Mouse (Mus musculus): ENCODE measurements around the gene Ubash3b. TPM values are rescaled to one million over a fixed set of nuclear protein-coding genes. Genes with fewer than 3 reads are reported as not detected.

Ubash3b gene
- total RNA-seq, 2 experiments from 2014 or later, result 5.3 to 9.9 TPM

DNA sequence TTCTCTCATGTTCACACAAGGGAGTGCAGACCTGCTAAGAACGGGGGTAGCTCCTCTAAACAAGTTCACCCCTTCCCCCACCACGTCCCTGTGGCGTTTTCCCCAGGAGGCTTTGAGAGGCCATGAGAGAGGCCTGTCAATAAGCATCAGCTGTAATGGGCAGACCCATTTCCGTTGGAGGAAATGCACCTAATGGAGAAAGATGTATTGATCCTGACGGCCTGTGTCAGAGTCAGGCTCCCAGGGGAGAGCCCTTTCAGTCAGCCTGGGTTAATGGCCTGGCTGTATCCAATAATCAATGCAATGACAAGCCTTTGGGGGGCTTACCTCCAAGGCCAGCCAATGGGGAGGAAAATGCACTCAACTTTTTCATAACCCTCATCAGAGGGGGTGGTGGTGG, 100.1 kb downstream of the Ubash3b start:
- ATAC-seq (replicated peaks; ENCODE audit: poor library complexity), result no peak

DNA sequence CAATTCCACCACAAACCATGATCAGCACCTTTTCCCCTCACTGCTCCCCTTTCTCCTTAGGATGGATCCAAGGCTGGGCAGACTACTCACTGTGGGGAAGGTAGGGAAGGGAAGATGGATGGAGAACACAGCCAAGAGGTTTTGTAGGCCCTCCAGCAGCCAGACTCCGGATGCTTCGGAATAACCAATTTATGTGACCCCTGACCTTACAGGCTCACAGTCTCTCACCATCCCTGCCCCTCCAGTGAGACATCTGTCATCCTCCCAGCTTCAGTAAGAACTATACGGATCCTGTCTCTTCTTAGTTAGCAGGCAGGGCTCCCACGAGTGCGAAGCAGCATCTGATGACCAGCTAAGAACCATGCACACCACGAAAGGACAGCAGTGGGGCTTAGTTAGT, 100.9 kb downstream of the Ubash3b start:
- ATAC-seq (replicated peaks; ENCODE audit: poor library complexity), result no peak

DNA sequence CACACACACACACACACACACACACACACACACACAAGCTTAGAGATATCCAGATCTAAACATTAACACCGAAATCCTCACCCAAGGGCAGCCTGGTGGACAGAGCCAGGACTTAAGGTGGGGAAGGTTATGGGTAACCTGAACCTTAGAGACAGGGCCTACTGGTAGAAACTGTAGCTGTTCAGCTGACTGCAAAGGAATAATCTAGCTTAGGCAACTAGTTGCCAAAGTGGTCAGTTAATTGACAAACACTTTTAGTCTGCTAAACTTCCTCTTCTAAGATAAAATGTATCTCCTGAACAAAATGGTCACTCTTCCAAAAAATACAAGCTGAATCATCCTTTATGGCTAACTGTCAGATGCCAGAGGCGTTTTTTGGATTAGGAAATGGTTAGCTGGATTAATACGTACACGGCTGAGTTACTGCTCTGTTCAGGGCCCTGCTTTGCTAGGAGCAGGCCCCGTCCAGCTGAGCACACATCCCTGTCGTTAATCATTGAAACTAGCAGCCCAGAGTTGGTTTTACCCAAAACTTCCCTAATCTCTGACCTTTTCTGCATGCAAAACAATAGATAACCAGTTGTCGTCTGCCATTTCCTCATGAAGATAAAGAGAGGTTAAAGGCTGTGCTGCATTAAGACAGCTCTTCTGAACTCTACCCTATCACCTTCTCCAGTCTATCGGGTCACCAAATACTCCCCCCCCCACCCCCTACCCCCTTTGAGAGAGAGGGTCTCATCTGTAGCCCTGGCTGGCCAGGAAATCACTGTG, 102.5 kb downstream of the Ubash3b start:
- peak; percentile 86 for ATAC-seq (replicated peaks; ENCODE audit: poor library complexity)

DNA sequence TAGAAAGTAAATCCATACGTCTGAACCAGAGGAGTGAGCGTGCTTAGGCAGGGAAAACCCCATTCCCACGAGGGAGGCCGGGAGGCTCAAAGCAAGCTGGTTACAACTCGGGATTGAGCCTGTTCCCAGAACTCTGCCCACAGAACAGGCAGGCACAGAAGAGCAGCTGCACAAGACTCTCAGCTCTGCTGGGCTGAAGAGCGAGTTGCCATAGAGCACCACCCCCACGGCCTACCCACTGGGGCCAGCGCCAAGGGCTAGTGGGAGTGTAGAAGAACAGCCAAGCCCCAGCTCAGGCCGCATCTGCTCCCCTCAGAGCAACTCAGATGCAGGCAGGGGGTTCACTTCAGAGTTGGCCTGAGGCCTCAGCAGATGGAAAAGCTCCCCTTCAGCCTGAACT, 107.3 kb downstream of the Ubash3b start:
- ATAC-seq (replicated peaks; ENCODE audit: poor library complexity), result no peak

DNA sequence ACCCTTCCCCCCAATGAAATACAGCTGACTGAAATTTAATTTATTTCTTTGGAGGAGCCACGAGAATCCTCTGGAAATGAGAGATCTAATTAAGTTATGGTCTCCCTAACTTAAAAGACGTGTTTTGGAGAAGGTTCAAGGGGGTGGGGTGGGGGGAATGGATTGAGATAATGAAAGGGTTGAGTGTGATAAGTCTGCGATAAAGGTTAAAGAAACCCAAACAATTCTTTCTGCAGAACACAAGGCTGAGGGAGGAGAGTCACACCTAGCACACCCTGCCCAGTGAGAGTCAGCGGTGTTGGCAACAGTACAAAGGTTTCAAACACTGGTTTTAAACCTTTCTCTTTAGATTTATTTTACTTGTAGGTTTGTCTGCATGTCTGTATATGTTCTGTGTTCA, 108.0 kb downstream of the Ubash3b start:
- ATAC-seq (replicated peaks; ENCODE audit: poor library complexity), result no peak

DNA sequence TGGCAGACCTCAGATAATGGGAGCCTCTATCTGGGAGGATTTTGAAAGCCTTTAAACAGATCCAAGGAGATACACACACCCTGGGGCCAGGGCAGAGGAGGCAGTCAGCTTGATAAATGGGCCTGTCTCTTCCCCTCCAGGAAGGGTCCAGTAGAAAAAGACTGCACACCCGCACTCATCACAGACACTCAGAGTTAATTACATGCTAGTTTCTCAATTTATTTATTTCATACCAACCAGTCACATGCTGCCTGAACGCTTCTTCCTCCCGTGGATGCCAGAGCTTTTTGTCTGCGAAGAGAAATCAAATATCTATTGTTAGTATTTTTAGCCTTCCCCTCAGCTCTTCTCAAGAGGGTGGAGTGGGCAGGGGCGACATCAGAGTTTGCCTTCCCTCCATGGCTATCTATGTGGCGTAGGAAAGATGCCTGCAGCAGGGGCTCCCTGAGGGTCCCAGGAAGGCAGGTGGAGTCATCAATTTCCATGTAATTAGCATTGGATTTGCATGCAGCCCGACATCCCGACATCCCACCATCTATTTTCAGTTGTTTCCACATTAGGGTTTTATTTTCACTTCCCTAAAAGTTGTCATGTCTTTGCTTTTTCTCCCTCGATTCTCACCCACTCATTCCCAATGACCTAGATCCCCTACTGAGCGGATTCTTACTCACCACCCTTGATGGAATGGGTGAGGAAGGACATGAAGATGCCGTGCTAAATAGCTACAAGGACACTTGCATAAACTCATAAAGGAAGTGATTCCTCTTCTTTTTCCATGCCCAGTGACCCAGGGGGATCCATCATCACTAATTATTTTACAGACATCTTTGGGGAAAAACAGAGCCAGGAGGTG, 110.2 kb downstream of the Ubash3b start:
- no peak; the same call in 1 of the 2 replicates for ATAC-seq (replicated peaks; ENCODE audit: poor library complexity)

DNA sequence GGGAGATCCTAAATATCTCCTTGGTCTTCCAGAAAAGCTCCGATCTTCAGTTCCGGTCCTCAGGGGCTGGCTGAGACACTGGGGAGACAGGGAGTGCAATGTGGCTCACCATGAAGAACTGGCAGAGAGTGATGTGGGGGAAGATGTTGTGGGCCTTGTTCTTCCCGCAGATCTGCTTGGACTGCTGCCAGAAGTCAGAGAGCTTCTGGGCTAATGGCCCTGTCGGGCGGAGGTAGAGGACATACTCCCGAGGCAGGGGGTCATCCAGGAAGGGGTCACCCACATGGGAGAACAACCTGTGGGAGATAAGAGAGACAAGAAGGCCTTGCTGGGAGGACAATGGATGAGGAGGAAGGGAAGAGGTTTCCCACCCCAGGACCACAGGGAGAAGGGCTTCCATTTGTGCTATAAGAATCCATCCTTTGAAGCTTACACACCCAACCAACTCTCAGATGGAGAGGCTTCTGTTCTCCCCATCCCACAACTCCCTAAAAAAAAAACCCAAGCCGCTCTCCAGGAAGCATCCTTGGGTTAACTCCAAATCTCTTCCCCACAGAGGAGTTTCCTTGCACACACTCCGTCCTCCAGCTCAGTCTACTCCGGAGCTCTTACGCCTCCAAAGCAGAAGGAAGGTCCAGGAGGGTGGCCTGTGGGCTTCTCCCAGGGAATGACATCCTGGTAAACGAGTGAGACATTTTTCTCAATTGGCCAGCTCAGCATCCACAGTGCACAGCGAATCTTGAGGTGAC, 111.0 kb downstream of the Ubash3b start:
- no peak for ATAC-seq (replicated peaks; ENCODE audit: poor library complexity)

DNA sequence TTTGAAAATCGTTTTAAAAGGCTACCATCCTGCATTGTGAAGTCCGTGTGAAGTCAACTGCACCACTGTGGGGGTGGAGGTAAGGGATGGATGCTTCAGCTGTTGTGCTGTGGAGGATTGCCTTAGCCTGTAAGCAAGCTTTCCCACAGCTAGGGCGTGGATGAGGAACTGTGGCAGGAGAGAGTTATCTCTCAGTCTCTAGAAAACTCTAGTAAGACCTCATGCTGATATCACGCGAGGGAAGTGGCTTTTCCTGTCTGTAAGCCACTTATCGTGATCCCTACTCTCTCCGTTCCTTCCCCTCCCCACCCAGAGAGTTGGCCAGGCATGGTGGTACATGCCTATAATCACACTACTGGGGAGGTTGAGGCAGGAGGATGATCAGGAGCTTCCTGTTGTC, 112.2 kb downstream of the Ubash3b start:
- peak; percentile 30; the same call in 1 of the 2 replicates for ATAC-seq (replicated peaks; ENCODE audit: poor library complexity)

DNA sequence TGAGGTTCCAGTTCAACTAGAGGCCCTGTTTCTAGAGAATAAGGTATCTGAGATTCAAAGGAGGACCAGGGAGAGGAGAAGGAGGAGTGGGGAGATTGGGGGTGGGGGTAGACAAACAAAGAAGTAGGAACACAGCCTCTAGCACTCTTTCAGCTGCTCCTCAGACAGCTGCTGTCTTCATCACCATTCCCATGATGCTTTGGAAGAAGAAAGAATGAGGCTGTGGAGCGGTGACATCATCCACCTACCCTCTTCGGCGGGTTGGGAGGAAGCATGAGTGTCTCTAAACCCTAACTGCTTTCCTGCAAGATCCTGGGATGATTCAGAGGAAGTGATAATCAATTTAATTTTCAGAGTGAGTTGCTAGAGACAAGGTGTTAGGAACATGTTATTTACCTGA, 112.7 kb downstream of the Ubash3b start:
- no peak for ATAC-seq (replicated peaks; ENCODE audit: poor library complexity)

DNA sequence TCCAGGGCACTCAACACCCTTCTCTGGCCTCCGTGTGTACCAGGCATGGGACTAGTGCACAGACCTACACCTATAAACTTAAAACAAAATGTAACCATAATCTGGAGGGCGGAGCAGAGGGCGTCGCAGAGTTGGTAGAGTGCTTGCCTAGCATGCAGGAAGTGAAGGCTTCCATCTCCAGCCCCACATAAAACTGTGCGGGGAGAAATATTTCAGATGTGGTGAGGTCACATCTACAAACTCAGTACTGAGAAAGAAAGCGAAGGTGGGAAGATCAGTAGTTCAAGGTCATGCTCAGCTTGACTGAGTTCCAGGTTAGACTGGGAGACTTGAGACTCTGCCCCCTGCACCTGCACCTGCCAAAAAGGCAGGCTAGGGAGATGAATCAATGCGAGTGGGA, 113.3 kb downstream of the Ubash3b start:
- no peak for ATAC-seq (replicated peaks; ENCODE audit: poor library complexity)

DNA sequence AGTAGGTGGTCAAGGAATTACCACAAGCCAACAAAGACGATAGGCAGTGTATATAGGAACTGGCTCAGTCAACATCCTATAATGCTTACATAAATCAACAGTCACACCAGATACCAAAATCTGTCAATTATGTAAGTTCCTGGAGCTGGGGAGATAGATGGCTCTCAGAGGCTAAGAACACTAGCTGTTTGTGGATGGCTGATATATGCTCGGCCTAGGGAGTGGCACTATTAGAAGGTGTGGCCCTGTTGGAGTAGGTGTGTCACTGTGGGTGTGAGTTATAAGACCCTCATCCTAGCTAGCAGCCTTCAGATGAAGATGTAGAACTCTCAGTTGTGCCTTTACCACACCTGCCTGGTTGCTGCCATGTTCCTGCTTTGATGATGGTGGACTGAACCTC, 113.8 kb downstream of the Ubash3b start:
- 0 out of 2 replicates have a peak, but pooled peaks have one; percentile 11 for ATAC-seq (replicated peaks; ENCODE audit: poor library complexity)

DNA sequence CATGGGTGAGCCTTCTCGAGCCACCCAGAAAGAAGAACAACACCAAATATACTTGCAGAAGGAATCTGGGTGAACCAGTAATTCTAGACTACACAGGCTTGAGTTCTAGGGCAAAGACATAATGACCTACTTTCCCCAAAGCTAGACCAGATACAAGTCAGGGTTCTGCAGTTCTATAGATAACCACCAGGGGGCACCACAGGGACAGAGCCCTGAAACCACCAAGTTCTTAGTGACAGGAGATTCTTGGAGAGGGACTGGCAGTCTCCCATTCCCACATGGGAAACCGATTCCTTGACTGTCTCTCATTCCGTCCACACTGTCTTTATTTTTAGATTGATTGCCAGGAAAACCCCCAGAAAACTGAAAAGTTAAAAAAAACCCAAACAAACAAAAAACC, 116.9 kb downstream of the Ubash3b start:
- ATAC-seq (replicated peaks; ENCODE audit: poor library complexity), result peak; percentile 82

DNA sequence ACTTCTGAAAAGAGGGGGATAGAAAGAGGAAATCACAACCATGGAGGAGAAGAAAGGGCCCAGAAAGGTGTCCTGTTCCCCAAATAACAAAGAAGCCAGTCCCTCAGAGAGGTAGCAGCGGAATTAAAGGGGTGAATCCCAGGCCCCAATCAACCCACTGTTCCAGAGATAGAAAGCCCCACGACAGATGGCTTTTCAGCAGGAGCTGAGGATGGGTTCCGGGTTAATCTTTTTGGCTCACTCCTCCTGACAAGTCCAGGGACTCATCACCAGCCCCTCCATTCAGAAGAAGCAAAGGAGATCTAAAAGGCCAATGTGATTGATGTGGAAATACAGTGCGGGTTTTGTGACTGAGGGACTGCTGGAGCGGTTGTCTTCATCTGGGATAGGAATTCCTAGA, 117.9 kb downstream of the Ubash3b start:
- ATAC-seq (replicated peaks; ENCODE audit: poor library complexity), result no peak

DNA sequence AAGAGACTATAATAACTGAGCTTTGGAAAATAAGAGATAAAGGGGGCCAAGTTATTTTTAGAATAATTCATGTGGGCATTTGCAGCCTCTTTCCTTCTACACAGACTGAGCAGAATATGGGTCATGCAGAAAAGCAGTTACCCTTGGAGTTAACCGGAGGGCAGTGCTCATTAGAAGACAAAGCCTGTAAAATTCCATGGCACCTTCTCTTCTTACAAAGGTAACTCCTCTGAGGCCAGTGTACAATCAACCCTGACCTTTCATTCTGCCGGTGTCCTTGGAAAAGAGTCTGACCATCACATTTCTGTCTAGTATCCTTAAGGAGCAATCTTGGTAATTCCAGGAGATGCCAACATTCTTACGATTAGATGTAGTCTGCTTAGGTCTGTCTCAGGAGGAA, 120.1 kb downstream of the Ubash3b start:
- no peak for ATAC-seq (replicated peaks; ENCODE audit: poor library complexity)

DNA sequence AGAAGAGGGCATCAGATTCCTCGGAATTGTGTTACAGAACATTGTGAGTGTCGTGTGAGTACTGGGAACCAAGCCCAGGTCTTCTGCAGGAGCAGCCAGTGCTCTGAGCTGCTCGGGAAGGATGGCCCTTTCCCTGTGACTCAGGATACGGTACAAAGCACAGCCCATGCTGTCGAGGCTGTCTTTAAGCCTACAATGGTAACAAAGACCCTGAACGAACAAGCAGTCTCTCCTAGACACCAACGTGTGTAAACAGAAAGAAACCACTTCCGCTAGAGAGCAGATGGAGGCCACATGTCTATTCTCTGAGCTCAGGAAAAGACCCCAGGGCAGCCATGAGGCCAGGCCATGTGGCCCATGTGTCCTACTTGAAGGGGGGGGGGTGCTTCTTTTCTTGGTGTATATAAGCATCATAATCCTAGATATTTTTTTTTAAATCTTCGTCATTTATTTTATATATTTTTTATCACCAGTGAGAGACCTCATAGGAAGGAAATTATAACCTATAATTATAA, 123.3 kb downstream of the Ubash3b start:
- no peak for ATAC-seq (replicated peaks; ENCODE audit: poor library complexity)

DNA sequence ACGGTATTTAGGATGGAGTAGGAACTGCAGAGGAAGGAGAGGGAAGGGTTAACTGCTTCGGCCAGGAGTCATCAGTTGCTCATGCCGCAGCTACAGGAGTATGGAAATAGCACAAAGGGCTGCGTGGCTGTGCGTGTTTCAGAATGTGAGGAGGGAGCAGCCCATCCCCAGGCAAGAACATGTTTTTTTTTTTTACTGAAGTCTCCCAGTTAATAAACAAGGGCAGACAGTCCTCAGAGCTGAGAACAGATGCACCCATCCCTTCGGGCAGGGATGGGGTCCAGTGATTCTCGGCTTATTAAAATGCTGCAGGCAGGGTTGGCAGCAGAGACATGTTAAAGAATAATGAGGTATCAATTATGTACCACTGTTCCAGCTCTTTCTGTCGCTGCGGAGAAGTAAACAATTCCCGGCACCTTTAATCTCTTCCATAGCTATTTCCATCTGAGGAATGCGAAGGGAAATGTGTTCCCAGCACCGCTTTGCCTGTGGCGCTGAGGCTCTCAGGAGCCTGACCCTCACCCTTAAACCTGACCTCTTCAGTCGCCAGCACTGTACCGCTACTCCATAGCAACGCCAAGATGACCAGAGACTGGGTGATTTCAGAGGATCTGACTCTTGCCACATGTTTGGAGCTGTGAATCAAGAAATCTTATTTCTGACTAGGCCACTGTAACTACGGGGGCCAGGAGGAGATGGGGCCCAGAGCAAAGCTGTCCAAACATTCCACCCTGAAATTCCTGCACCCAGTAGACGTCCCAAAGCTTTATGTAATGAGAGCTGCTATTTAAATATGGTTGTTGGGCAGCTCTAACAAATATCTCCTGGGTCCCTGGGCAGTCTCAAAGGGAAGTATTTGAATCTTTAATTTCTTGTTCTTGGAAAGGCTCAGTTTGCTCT, 129.7 kb downstream of the Ubash3b start:
- no peak for ATAC-seq (replicated peaks; ENCODE audit: poor library complexity)

DNA sequence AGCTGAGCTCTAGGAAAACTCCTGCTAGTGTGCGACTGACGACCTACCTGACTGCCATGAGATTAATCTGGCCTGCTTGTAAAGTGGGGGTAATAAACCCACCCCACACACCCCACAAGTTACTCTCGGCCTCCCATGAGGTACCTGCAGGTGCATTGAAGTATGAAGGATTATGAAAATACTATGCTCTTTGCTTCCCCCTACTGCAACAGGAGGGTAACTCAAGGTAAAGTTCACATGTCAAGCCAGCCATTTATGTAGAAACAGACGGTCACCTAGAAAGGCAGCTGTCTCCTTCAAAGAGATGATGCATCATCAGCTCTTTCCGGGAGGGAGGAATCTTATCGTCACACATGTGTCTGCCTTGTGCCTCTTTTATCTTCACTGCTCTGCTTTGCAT, 131.7 kb downstream of the Ubash3b start:
- ATAC-seq (replicated peaks; ENCODE audit: poor library complexity), result peak; percentile 61

DNA sequence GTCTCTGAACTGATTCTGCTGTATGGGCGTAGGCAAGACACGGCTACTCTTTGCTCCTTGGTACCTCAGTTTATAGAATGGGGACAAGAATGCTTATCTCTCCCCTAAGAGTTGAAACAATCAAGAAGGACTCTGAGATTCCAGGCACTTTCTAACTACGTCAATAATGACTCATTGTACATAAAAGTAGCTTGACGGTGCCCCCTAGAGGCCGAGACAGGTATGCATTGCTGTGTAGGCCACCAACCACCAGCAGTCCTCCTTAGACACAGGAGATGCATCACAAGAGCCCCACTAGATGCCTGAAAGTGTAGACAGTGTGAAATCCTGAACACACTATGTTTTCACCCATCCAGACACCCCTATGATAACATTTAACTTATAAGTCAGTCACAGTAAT, 133.0 kb downstream of the Ubash3b start:
- ATAC-seq (replicated peaks; ENCODE audit: poor library complexity), result peak; percentile 87

DNA sequence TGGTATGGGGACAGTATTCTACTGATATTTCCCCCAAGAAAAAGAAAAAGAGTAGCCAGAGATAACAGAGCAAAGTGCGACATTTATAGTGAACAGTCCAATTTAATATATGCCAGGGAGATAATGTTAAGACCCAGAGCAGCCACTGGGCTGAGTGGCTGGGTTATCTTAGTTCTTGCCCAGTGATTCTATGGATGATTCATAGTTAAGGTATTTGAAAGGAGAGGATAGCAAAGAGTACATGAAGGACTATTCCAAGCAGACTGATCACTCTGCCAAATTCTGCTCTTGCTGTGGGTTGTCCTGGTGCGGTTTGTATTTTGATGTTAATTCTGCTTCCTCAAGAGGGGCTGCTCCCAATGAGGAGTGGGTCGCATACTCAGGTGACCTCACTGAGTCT, 139.8 kb downstream of the Ubash3b start:
- no peak for ATAC-seq (replicated peaks; ENCODE audit: poor library complexity)

DNA sequence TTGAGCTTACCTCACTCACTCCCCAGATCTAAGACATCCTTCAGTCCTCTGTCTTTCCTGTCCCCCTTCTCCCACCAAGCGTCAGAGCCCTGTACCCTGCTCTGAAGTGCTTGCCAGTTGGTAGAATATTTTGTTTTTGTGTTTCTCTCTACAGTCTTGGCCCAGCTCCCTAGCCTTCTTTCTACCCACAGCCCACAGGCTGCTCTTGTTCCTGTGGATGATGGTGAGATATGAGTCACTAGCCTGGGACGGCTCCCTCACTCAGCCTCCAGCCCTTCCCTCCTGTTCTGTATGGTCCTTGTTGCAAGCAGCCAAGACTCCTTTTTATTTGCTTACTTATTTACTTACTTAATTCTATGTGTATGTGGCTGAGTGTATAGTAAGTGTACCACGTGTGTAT, 141.0 kb downstream of the Ubash3b start:
- ATAC-seq (replicated peaks; ENCODE audit: poor library complexity), result no peak
